Mouse (Mus musculus) intestine, postnatal 0 days (tissue): ENCODE measurements around the gene Itgav. TPM values are rescaled to one million over a fixed set of nuclear protein-coding genes. Genes with fewer than 3 reads are reported as not detected.

ENCODE experiments used
- ATAC-seq: fragments of 200-750 bp; cut with Nextera tagmentation; 2 replicates; pipeline ENCODE4 v1.8.0; 2017; ENCODE audit warnings: mild to moderate bottlenecking, moderate TSS enrichment, moderate library complexity
- H3K27ac ChIP-seq: fragments of 300-500 bp; sonication (generic); 2 replicates; pipeline ENCODE4 v1.5.1; 2014; ENCODE audit warnings: mild to moderate bottlenecking, low read depth, low read length, moderate library complexity
- H3K27me3 ChIP-seq: fragments of 300-500 bp; sonication (generic); replicated peaks from 2 replicates; pipeline ENCODE4 v1.6.1; 2014; ENCODE audit warnings: low read length, mixed read lengths; ENCODE audit not compliant: control insufficient read depth, insufficient read depth
- H3K36me3 ChIP-seq: fragments of 300-500 bp; sonication (generic); 2 replicates; pipeline ENCODE4 v1.6.1; 2014; ENCODE audit warnings: mild to moderate bottlenecking, moderate library complexity; ENCODE audit not compliant: control insufficient read depth, insufficient read depth
- H3K4me1 ChIP-seq: fragments of 300-500 bp; sonication (generic); replicated peaks from 2 replicates; pipeline ENCODE4 v1.6.1; 2014; ENCODE audit warnings: antibody characterized with exemption, low read length, mixed read lengths; ENCODE audit not compliant: control insufficient read depth, insufficient read depth
- H3K4me2 ChIP-seq: fragments of 300-500 bp; sonication (generic); replicated peaks from 2 replicates; pipeline ENCODE4 v1.6.1; 2014; ENCODE audit warnings: low read depth, mild to moderate bottlenecking, moderate library complexity
- H3K4me3 ChIP-seq: fragments of 300-500 bp; sonication (generic); 2 replicates; pipeline ENCODE4 v1.5.1; 2014; ENCODE audit warnings: low read depth, low read length
- H3K9ac ChIP-seq: fragments of 300-500 bp; sonication (generic); 2 replicates; pipeline ENCODE4 v1.6.1; 2014; ENCODE audit warnings: mild to moderate bottlenecking, low read depth, low read length
- H3K9me3 ChIP-seq: fragments of 300-500 bp; sonication (generic); 2 replicates; pipeline ENCODE4 v1.6.1; 2016; ENCODE audit warnings: mixed run types; ENCODE audit not compliant: control insufficient read depth
- CTCF ChIP-seq: sonication (generic); IDR thresholded peaks from 2 replicates; pipeline ENCODE4 v1.5.1; 2016; ENCODE audit warnings: low read depth, mild to moderate bottlenecking, control low read depth, antibody characterized with exemption, moderate library complexity
- WGBS: fragments of 180-500 bp; shearing (Covaris S2); extraction: QIAGEN DNeasy Blood & Tissue Kit; methylation state at CpG from one replicate; pipeline ENCODE4 v1.1.7; 2014; 5-methylcytosine and 5-hydroxymethylcytosine counted together
- polyA plus RNA-seq: library from polyadenylated mRNA; unstranded; fragments of >200 nt; fragmentation: Nextera tagmentation; extraction: Ambion mirVana; gene quantifications from 2 replicates; pipeline ENCODE4 v1.2.1, GENCODE M21; 2015

The Itgav gene
- polyA plus RNA-seq, 1 experiment from 2014 or later = 86.6 TPM

DNA sequence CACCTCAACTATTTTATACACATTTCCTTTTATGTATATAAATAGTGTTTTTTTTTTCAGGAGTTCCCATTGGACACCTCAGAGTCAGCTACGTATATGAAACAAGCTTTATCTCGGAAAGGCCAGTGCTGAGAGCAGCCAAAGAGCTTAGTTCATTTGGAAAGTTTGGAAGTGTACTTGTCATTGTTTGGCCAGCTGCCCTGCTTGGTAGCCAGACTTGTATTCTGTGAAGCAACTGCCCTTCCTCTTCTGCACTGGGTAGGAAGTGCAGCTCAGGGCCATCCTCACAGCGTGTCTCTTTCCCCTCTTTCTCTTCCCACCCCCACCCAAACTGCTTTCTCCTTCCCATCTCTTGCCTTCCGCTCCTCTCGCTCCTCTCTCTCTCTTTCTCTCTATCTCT is 5.1 kb downstream of the Itgav start:
- WGBS = 59% methylated on average over 5 of the region's 5 CpGs
- no peak for ATAC-seq
- H3K4me2 ChIP-seq = no peak overlapping the region
- no peak overlapping the region for H3K27ac ChIP-seq
- no peaks in the 10 kb centered on the region for H3K9me3 ChIP-seq
- TF ChIP-seq CTCF = no peak
- H3K4me3 ChIP-seq = no peak overlapping the region
- H3K9ac ChIP-seq = no peak overlapping the region
- no peaks in the 10 kb centered on the region for H3K4me1 ChIP-seq
- H3K36me3 ChIP-seq = no peaks in the 10 kb centered on the region; the same call in none of the 2 replicates
- no peaks in the 10 kb centered on the region for H3K27me3 ChIP-seq

DNA sequence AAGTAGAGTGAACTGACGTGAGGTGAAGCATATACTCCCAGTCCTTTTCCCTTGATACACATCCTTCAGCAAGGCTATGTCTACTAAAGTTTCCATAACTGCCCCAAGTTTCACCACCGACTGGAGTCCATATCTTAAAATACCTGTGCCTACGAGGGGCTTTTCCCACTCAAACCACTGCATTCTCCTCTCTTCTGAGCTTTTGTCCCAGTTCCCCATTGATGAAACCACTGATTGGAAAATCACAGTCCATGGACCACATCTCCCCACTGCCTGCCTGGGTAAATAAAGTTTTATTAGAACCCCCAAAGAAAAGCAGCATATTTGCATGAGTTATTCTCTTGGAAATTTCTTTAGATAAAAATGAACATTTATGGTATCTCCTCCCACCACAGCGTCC is 8.7 kb downstream of the Itgav start:
- no peak overlapping the region for H3K27ac ChIP-seq
- H3K4me3 ChIP-seq = no peak overlapping the region
- no peaks in the 10 kb centered on the region for H3K27me3 ChIP-seq
- H3K36me3 ChIP-seq = peaks cover 12% of the 10 kb centered on the region
- WGBS = 90% methylated on average over 4 of the region's 4 CpGs
- ATAC-seq = no peak
- H3K4me1 ChIP-seq = no peaks in the 10 kb centered on the region
- no peak overlapping the region for H3K4me2 ChIP-seq
- no peak overlapping the region for H3K9ac ChIP-seq
- H3K9me3 ChIP-seq = no peaks in the 10 kb centered on the region
- TF ChIP-seq CTCF = no peak

DNA sequence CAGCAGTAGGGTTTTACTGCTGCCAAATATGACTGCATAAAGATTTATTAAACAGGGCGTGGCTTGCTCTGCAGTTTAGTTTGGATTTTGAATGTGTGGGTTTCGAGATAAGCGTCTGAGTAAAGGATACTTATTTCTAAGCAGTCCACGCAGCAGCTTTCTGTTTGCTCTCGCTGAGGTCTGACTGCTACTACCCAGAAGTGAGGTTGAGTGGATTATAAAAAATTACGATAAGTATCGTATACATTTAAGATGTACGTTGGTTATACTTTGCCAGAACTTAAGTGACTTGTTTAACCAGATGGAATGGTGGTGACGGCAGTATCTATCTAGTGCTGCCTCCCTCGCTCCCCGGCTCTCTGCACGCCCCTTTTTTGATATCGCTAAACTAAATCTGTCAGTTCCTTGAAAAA is 9.8 kb downstream of the Itgav start:
- no peak for ATAC-seq
- Histone ChIP-seq H3K27me3 (no peaks in the 10 kb centered on the region), H3K9ac (no peak overlapping the region), H3K4me1 (no peaks in the 10 kb centered on the region), H3K4me3 (peak overlapping the region; percentile 17), H3K36me3 (peaks cover 15% of the 10 kb centered on the region), H3K9me3 (no peaks in the 10 kb centered on the region), H3K4me2 (peak overlapping the region; percentile 51), H3K27ac (no peak overlapping the region)
- whole genome bisulfite sequencing = 25% methylated on average over 13 of the region's 13 CpGs
- no peak for TF ChIP-seq CTCF

DNA sequence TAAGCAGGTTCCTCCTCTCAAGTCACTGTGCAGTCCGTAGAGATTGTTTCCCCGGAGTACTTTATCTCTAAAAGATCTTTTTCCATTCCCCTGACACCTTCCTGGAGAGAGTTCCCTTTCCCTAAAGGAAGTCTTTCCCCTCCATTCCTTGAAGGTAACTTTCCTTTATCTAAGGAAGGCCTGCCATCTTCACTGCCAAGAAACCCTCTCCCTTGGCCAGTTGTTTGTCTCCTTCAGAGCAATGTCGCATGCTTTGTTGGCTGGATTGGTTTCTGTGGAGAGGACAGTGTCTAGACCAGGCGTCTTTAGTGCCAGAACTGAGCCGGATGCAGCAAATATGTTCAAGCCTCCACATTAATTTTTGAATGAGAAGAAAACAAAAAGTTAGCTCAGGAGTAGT is 11.1 kb downstream of the Itgav start:
- no peak overlapping the region for H3K4me2 ChIP-seq
- H3K4me3 ChIP-seq = no peak overlapping the region
- H3K27me3 ChIP-seq = no peaks in the 10 kb centered on the region
- H3K36me3 ChIP-seq = peaks cover 17% of the 10 kb centered on the region
- H3K27ac ChIP-seq = no peak overlapping the region
- ATAC-seq = no peak
- WGBS = 75% methylated on average over 5 of the region's 5 CpGs
- H3K9me3 ChIP-seq = no peaks in the 10 kb centered on the region
- no peak overlapping the region for H3K9ac ChIP-seq
- no peak for TF ChIP-seq CTCF
- no peaks in the 10 kb centered on the region for H3K4me1 ChIP-seq

DNA sequence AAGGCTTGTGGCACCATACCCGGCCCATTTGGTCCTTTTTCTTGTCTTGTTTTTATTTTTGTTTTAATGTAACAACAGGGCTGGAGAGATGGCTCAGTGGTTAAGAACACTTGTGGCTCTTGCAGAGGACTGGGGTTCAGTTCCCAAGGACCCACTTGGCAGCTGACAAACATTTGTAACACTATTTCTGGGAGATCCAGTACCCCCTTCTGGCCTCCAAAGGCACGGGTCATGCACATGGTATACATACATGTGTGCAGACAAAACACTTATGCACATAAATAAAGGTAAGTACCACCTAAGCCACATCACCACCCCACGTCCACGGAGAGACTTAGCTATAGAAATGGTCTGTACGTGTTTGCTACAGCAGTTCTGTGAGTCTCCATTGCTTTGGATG is 12.6 kb downstream of the Itgav start:
- Histone ChIP-seq H3K4me2 (no peak overlapping the region), H3K4me1 (no peaks in the 10 kb centered on the region), H3K27me3 (no peaks in the 10 kb centered on the region), H3K9ac (no peak overlapping the region), H3K27ac (no peak overlapping the region), H3K4me3 (no peak overlapping the region), H3K9me3 (no peaks in the 10 kb centered on the region), H3K36me3 (peaks cover 17% of the 10 kb centered on the region; the same call in 1 of the 2 replicates)
- ATAC-seq = no peak
- no peak for TF ChIP-seq CTCF
- 75% methylated on average over 5 of the region's 5 CpGs for WGBS

DNA sequence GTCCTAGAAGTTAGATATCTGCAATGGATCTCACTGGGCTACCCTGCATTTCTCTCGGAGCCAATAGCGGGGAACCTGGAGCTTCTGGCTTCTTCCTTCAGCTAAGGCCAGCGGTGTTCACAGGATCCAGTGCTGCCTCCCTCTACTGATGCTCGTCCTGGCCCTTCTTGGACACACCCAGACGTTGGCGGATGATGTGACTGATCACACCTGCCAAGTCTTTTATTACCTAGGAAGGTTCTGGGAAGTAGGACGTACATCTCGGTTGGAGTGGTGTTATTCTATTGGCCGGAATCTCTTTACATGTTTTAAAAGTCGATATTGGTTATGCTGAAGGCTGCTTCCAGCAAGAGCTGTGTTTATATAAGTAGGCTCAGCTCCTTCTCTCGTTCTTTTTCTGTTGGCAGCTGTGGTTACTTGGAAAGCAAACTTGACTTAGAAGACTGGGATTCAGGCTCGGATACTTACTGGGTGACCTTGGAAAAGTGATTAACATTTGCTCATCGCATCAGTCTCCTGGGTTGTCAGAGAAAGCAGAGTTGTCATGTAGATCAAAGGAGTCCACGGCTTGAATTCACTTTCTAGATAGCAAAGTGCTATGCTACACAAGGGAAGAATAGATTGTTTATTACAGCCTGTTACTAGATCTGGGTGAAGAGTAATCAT is 14.5 kb downstream of the Itgav start:
- peaks cover 17% of the 10 kb centered on the region; the same call in 1 of the 2 replicates for H3K36me3 ChIP-seq
- H3K27ac ChIP-seq = no peak overlapping the region

More for the DNA sequence above, 14.5 kb downstream of the Itgav start:
- Histone ChIP-seq H3K9ac (no peak overlapping the region), H3K9me3 (no peaks in the 10 kb centered on the region), H3K4me3 (no peak overlapping the region), H3K4me1 (no peaks in the 10 kb centered on the region), H3K27me3 (no peaks in the 10 kb centered on the region), H3K4me2 (no peak overlapping the region)
- ATAC-seq = no peak
- TF ChIP-seq CTCF = no peak
- WGBS = 65% methylated on average over 14 of the region's 14 CpGs
